Mouse (Mus musculus): ENCODE results near the gene BC048562.

Gene BC048562

DNA sequence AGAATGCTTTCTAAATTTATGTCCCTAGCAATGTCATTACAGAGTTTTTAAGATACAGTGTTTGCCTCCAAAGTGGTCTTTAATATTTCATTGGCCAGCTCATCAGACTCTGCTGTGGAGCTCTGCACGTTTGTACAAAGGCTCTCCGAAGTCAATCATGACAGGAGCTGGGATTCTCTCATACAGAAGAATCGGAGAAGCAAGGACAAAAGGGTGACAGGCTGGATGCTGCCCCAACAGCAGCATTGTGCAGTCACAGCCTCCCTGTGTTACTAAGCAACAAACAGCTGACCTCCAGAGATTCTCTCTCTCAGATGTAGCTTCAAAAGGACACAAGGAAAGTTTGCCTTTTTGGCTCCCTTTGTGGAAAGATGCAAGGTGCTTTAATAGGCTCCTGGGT, at the start of gene BC048562:
TSS of gene BC048562 (plus strand) at position 301 of the 400 bp plus-strand sequence.
- no peak for DNase-seq

GRCm38 (mm10) chr9:108386816-108387215, 49.5 kb upstream of the BC048562 start:
- no peak for DNase-seq

DNA sequence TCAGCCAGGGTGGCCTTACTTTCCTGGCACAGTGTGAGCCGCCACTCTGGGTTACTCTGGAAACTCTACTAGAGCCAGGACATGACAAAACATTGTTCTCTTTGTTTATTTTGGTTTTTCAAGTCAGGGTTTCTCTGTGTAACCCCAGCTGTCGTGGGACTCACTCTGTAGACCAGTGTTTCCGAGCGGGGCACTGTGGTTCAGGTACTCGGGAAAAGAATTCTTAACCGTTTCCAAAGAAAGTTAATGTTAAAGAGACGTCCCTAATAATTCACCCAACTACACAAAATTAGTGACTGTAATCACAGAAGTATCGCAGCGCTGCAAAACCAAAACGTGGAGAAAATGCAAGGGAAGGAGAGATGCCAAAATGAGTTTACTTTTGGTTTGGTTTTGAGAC, 47.7 kb upstream of the BC048562 start:
- DNase-seq: no peak

- no peak for DNase-seq
Observed at GRCm38 (mm10) chr9:108389220-108389619, 47.1 kb upstream of the BC048562 start.

GRCm38 (mm10) chr9:108392676-108393075, 43.6 kb upstream of the BC048562 start, which contains the start of gene 1700102P08Rik:
TSS of gene 1700102P08Rik (plus strand) at chr9:108392805.
- DNase-seq: no peak

GRCm38 (mm10) chr9:108394191-108394590, 42.1 kb upstream of the BC048562 start:
- no peak for DNase-seq

GRCm38 (mm10) chr9:108395427-108395826, 40.9 kb upstream of the BC048562 start:
- no peak for DNase-seq

GRCm38 (mm10) chr9:108398324-108398723, 38.0 kb upstream of the BC048562 start:
- DNase-seq: peak; percentile 54 to 71

GRCm38 (mm10) chr9:108401186-108401960, 34.9 kb upstream of the BC048562 start:
- peak; percentile 47 to 59 for DNase-seq

GRCm38 (mm10) chr9:108403081-108403480, 33.2 kb upstream of the BC048562 start:
- DNase-seq: no peak

GRCm38 (mm10) chr9:108404451-108404850, 31.8 kb upstream of the BC048562 start:
- DNase-seq: no peak

GRCm38 (mm10) chr9:108409535-108409934, 26.7 kb upstream of the BC048562 start:
- DNase-seq: no peak

GRCm38 (mm10) chr9:108411381-108411942, 24.8 kb upstream of the BC048562 start:
- DNase-seq: no peak

- DNase-seq: peak in 1 of 2 experiments; percentile 37
Observed at GRCm38 (mm10) chr9:108412221-108412620, 24.1 kb upstream of the BC048562 start.

DNA sequence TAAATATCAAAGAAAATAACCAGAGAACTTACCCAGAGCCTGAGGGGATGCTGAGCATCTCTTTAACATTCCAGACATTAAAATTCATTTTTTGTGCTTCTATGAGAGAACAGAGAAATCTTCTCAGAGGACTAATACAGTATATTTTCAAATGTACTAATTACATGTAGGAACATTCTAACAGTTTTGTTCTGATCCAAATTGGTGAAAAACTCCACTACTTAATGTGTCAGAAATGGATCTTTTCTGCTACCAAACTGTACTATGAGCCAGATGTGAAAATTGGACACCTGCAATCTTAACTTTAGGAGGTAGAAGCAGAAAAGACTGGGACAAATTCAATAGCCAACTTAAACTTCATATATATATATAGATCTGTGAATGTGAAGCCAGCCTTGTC, 7.9 kb upstream of the BC048562 start, which contains the start of gene Ccdc36:
TSS of gene Ccdc36 (minus strand) at position 101 of the 400 bp plus-strand sequence.
- DNase-seq: no peak

DNA sequence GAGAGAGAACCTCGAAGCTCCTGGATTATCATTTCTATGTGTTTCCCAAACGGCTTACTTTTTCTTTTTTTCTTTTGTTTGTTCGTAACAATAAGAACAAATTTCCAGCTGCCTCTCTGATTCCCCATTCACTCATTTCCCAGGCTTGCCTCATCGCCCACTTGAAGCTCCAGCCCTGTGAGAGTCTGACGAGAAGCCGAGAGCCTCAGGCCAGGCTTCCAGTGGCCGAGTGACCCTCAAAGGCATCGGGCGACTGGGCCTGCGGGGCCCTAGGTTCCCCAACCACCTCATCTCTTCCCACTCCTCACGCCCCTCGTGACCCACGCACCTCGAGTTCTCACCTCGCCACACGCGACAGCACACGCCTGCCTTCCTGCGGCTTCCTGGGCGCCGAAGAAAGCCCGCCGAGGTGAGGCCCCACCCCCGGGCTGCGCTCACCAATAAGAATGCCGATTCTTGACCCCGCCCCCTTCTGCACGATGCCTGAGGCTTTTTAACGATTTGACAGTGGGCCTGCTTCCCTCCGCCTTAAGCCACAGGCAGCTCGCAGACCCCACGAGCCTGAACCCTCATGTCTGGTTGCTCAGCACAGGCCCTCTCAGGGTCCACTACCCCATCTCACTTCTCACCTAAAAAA, 4.7 kb upstream of the BC048562 start:
- no peak for DNase-seq

- DNase-seq: no peak
Observed at GRCm38 (mm10) chr9:108439176-108439575, 2.9 kb downstream of the BC048562 start.

GRCm38 (mm10) chr9:108440485-108440884, 4.2 kb downstream of the BC048562 start:
- DNase-seq: no peak

DNA sequence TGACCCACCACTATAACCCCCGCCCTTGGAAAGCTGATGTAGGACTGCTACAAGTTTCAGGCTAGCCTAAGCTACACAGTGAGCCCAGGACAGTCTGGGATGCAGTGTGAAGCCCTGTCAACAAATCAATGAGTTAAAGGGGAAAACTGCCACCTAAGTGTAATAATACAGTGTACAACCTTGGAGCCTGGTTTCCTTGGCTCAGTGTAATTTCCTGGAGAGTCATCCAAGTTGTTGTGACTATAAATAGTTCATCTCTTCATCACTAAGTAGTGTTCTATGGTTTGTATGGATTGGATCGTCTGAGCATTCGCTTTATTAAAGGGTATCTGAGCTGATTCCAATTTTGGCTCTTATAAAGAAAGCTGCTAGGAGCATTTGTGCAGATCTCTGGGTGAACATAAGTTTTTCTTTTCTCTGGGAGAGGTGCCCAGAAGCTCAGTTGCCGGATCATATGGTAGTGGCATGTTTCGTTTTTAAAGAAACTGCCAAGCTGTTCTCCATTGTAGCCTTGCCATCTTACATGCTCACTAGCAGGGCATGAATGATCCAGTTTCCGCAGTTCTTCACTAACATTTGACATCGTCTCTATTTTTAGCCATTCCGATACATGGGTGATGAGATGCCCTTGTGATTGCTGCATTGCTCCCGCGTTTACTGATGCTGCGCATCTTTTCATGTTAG, 5.1 kb downstream of the BC048562 start:
- no peak for DNase-seq

DNA sequence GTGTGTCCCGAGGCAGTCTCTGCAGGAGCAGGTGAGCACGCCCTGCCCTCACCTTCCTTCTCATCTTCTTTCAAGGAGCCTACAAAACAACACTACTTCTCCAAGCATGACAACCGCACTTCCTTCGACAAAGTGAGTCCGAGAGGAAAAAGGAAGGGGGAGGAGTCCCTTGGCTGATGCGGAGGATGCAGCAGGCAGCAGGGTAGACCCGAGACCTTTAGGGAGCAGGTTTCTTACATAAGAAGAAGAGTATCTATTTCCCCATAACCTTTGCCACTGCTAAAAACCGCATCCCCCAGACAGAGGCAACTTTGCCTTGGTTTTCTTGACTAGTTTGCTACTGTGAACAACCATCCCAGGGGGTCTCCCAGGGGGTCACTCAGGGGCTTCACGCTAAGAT, 8.8 kb downstream of the BC048562 start:
- no peak for DNase-seq

DNA sequence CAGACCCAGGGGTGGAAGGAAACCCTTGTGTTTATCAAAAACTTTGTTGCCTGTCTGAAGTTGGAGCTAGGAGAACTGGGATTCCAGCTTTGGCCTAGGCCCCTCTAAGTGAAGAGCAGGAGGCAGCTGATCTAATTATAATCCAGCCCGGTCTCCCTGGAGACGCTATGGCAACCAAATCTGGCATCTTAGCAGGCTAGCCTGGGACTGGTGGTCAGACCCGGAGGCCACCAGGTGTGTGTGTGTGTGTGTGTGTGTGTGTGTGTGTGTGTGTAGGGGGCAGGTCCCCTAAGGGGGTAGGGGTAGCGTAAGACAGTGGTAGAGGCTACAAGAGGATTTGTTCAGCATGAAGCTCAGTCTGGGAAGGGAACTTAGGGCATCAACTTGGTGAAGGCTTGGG, 13.6 kb downstream of the BC048562 start:
- DNase-seq: peak in 1 of 2 experiments; percentile 58

GRCm38 (mm10) chr9:108450292-108451169, 14.2 kb downstream of the BC048562 start:
- peak; percentile 45 to 62 for DNase-seq
